Mouse (Mus musculus) erythroblast, embryonic 14.5 days (primary cell): ENCODE results near the gene Rnf217.

Experiments used
- GATA1 ChIP-seq: IDR thresholded peaks from 2 replicates; pipeline ENCODE4 v1.6.1; 2012; ENCODE audit warnings: low read length, inconsistent platforms, mixed read lengths
- TAL1 ChIP-seq: IDR thresholded peaks from 3 replicates; pipeline ENCODE4 v1.6.1; 2012; ENCODE audit warnings: low read length, inconsistent platforms, mixed read lengths

GRCm38 (mm10) chr10:31525705-31526104 lies 83.3 kb downstream of the Rnf217 start:
- TF ChIP-seq GATA1 (no peak), TAL1 (no peak)
